ENCODE assay signal across 9 mouse cellular contexts in the genomic region with DNA sequence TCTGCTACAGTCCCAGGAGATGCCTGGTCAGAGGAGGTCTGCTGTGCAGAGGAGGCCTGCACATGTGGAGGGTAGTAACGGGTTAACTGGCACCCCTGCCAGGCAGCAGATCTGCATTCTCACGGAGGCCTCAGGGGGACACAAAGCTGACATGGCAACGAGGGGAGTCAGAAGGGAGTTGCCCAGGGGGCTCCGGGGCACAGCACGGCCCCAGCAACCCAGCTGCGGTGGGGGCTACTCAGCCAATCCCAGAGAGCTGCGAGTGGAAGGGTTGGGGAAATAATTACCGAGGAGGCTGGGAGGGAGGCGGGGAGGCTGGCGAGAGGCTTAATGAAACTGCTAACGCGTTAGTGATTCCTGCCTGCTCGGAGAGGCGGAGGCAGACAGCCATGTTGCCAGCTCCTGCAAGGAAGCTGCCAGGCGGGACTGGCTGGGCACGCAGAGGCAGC. TPM values are rescaled to one million over a fixed set of nuclear protein-coding genes. Genes with fewer than 3 reads are reported as not detected.
DNase-seq lines count a peak whose midpoint lies in the region; ATAC-seq and TF ChIP-seq lines count a peak whose summit lies in the region.
"Had no signal": no experiment of that assay in that cellular context is flagged by ENCODE, and none has a peak within 500 bp of the region (broad histone marks: within the 10 kb centered on the region; RNA-seq: fewer than 3 reads in every experiment).

No protein-coding gene starts in this region.

- H3K4me3 ChIP-seq in gastrocnemius, adult 2 months: peak overlapping the region; percentile 31
- H3K4me3 ChIP-seq in embryonic facial prominence, embryonic 13.5 days: peak overlapping the region; percentile 23
- H3K4me3 ChIP-seq in kidney, adult 2 months (ENCODE audit: insufficient read depth, low read depth, low read length): peak overlapping the region; percentile 3; the same call in 1 of the 2 replicates
- peak overlapping the region; percentile 19 for H3K4me3 ChIP-seq in limb, embryonic 13.5 days
- H3K4me3 ChIP-seq: erythroblast, embryonic 14.5 days had no signal

- peak overlapping the region; percentile 59 for H3K9ac ChIP-seq in embryonic facial prominence, embryonic 13.5 days
- peak overlapping the region; percentile 50 for H3K9ac ChIP-seq in limb, embryonic 13.5 days

- peak overlapping the region; percentile 57 for H3K4me2 ChIP-seq in embryonic facial prominence, embryonic 13.5 days
- H3K4me2 ChIP-seq in limb, embryonic 13.5 days (replicated peaks): peak overlapping the region; percentile 55

- H3K27ac ChIP-seq in gastrocnemius, adult 2 months: no peak overlapping the region
- H3K27ac ChIP-seq in embryonic facial prominence, embryonic 13.5 days: peak overlapping the region; percentile 64; the same call in 1 of the 2 replicates
- H3K27ac ChIP-seq in kidney, adult 2 months (ENCODE audit: insufficient read depth, low read depth, low read length): no peak overlapping the region
- H3K27ac ChIP-seq in limb, embryonic 13.5 days: no peak overlapping the region

- H3K9me3 ChIP-seq in embryonic facial prominence, embryonic 13.5 days: no peaks in the 10 kb centered on the region
- no peaks in the 10 kb centered on the region for H3K9me3 ChIP-seq in limb, embryonic 13.5 days

- H3K36me3 ChIP-seq in embryonic facial prominence, embryonic 13.5 days: peaks cover 9% of the 10 kb centered on the region; the same call in 1 of the 2 replicates
- no peaks in the 10 kb centered on the region for H3K36me3 ChIP-seq in kidney, adult 2 months (ENCODE audit: control insufficient read depth, insufficient read depth, low read length)
- peaks cover 4% of the 10 kb centered on the region; the same call in 1 of the 2 replicates for H3K36me3 ChIP-seq in limb, embryonic 13.5 days

- no peak for TF ChIP-seq CTCF in gastrocnemius, adult 2 months (IDR thresholded peaks at IDR 0.05)
- TF ChIP-seq CTCF in kidney, adult 2 months (conservative IDR thresholded peaks at IDR 0.05; ENCODE audit: insufficient read depth, insufficient read length, low read depth, low read length): no peak

- H3K4me1 ChIP-seq in embryonic facial prominence, embryonic 13.5 days: peaks cover 93% of the 10 kb centered on the region
- no peaks in the 10 kb centered on the region for H3K4me1 ChIP-seq in kidney, adult 2 months (ENCODE audit: control insufficient read depth, insufficient read depth, low read length)
- peaks cover 97% of the 10 kb centered on the region for H3K4me1 ChIP-seq in limb, embryonic 13.5 days

- DNase-seq in gastrocnemius, adult 2 months: no peak
- DNase-seq in gastrocnemius, postnatal 36 days: no peak
- DNase-seq in kidney, adult 2 months: peak; percentile 59
- DNase-seq in right cerebral cortex, postnatal 4 days: peak; percentile 53
- DNase-seq in spleen, adult 18-20 months: no peak

- no peak for ATAC-seq in embryonic facial prominence, embryonic 13.5 days (ENCODE audit: insufficient number of reproducible peaks, insufficient read depth, low FRiP score, low TSS enrichment, low read depth)
- ATAC-seq in limb, embryonic 13.5 days (ENCODE audit: low FRiP score, low read depth): no peak
- ATAC-seq in monocyte, adult 5-6 weeks (replicated peaks; ENCODE audit: insufficient number of reproducible peaks, low FRiP score, low TSS enrichment, poor library complexity, severe bottlenecking): no peak

- no peak for TF ChIP-seq POLR2A in kidney, adult 2 months (IDR thresholded peaks at IDR 0.05; ENCODE audit: low read depth, low read length)

- intact Hi-C loops in gastrocnemius, adult 2 months (cut with DNase I): no loop called here
- intact Hi-C loops in gastrocnemius, postnatal 36 days (cut with DNase I): no loop called here

- peaks cover 20% of the 10 kb centered on the region for H3K27me3 ChIP-seq in embryonic facial prominence, embryonic 13.5 days
- H3K27me3 ChIP-seq in kidney, adult 2 months (replicated peaks; ENCODE audit: control insufficient read depth, insufficient read depth, low read length): no peaks in the 10 kb centered on the region
- H3K27me3 ChIP-seq in limb, embryonic 13.5 days: peaks cover 59% of the 10 kb centered on the region

- 5% methylated on average over 16 of the region's 16 CpGs for WGBS in embryonic facial prominence, embryonic 13.5 days
- 23% methylated on average over 16 of the region's 16 CpGs for WGBS in kidney, adult 2 months
- 9% methylated on average over 16 of the region's 16 CpGs for WGBS in limb, embryonic 13.5 days

RNA-seq across cellular contexts. Expression of a gene that starts 29.4 kb away (rescaled TPM):
- total RNA-seq in gastrocnemius, adult 2 months (2021): 10 to 100 TPM; 28.9 to 33.6 TPM
- total RNA-seq in gastrocnemius, postnatal 36 days (2021): 10 to 100 TPM; 24.8 to 27.8 TPM
- 15.2 and 15.8 TPM in 2 replicates for polyA plus RNA-seq in embryonic facial prominence, embryonic 13.5 days (2015; fragmentation: Nextera tagmentation; extraction: Ambion mirVana)
- 17.8 and 18.1 TPM in 2 replicates for polyA plus RNA-seq in kidney, adult 2 months (2012; rRNA removed)
- 13.9 and 14.3 TPM in 2 replicates for polyA plus RNA-seq in limb, embryonic 13.5 days (2015; fragmentation: Nextera tagmentation; extraction: Ambion mirVana)
- total RNA-seq in monocyte, adult 5-6 weeks (2017): 77.4 to 104 TPM (median 81.3 TPM) in 3 replicates

Comparison
In these comparisons a context has a peak if more than half of its experiments do, and no peak if none do; other contexts are left out.
1. DNase-seq: peak in kidney, adult 2 months (single experiment) and right cerebral cortex, postnatal 4 days (single experiment); none in gastrocnemius, adult 2 months (single experiment), gastrocnemius, postnatal 36 days (0 of 2) and spleen, adult 18-20 months (0 of 2).
2. Peak in every context shown above with its lines, with median percentiles within 50 percentile points of each other: H3K4me3 ChIP-seq.